Mouse (Mus musculus) cortical plate, adult 2 months (tissue): ENCODE data around the gene Tm9sf1. TPM values are rescaled to one million over a fixed set of nuclear protein-coding genes. Genes with fewer than 3 reads are reported as not detected.

ENCODE experiments used
- H3K27ac ChIP-seq: fragments of 200-500 bp; 2 replicates; pipeline ENCODE4 v1.5.1; 2012; ENCODE audit warnings: low read length, control low read depth, inconsistent platforms; ENCODE audit not compliant: insufficient read depth
- H3K4me1 ChIP-seq: fragments of 200-500 bp; 2 replicates; pipeline ENCODE4 v1.6.1; 2011; ENCODE audit warnings: low read length; ENCODE audit not compliant: control insufficient read depth, insufficient read depth
- H3K4me3 ChIP-seq: fragments of 200-500 bp; 2 replicates; pipeline ENCODE4 v1.5.1; 2011; ENCODE audit warnings: mild to moderate bottlenecking, low read length, control low read depth; ENCODE audit not compliant: insufficient read depth
- CTCF ChIP-seq: fragments of 200-500 bp; IDR thresholded peaks from 2 replicates; pipeline ENCODE4 v1.5.1; 2011; ENCODE audit warnings: mild to moderate bottlenecking, control low read depth, low read length; ENCODE audit not compliant: insufficient read depth; ENCODE audit errors: extremely low read depth
- POLR2A ChIP-seq: fragments of 200-500 bp; IDR thresholded peaks from 2 replicates; pipeline ENCODE4 v1.6.1; 2011; ENCODE audit warnings: mild to moderate bottlenecking, low read length, control low read depth; ENCODE audit not compliant: insufficient read depth; ENCODE audit errors: extremely low read depth
- polyA plus RNA-seq: library from polyadenylated mRNA; depleted of rRNA; stranded (reverse); fragments of >200 nt; gene quantifications from 2 replicates; pipeline ENCODE4 v1.2.3, GENCODE M21; 2012

Tm9sf1 gene
- polyA plus RNA-seq, 1 experiment, result 30.8 TPM

GRCm38 (mm10) chr14:55614565-55615178, 28.9 kb downstream of the Tm9sf1 start:
- H3K27ac ChIP-seq, result no peak overlapping the region
- no peak for TF ChIP-seq CTCF
- TF ChIP-seq POLR2A, result no peak
- H3K4me1 ChIP-seq, result no peaks in the 10 kb centered on the region
- no peak overlapping the region for H3K4me3 ChIP-seq

- no peak overlapping the region for H3K4me3 ChIP-seq
- TF ChIP-seq POLR2A, result no peak
- no peak for TF ChIP-seq CTCF
- no peak overlapping the region for H3K27ac ChIP-seq
- H3K4me1 ChIP-seq, result no peaks in the 10 kb centered on the region
Measured at GRCm38 (mm10) chr14:55613346-55613745, 30.3 kb downstream of the Tm9sf1 start.

- Histone ChIP-seq H3K4me3 (no peak overlapping the region), H3K4me1 (no peaks in the 10 kb centered on the region), H3K27ac (no peak overlapping the region)
- TF ChIP-seq CTCF (no peak), POLR2A (no peak)
Measured at GRCm38 (mm10) chr14:55608339-55608738, 35.3 kb downstream of the Tm9sf1 start.

GRCm38 (mm10) chr14:55605743-55606459, 37.7 kb downstream of the Tm9sf1 start:
- H3K4me3 ChIP-seq, result no peak overlapping the region
- no peak overlapping the region for H3K27ac ChIP-seq
- no peaks in the 10 kb centered on the region for H3K4me1 ChIP-seq
- no peak for TF ChIP-seq CTCF
- no peak for TF ChIP-seq POLR2A

- TF ChIP-seq CTCF, result no peak
- no peak for TF ChIP-seq POLR2A
- H3K4me3 ChIP-seq, result no peak overlapping the region
- no peak overlapping the region for H3K27ac ChIP-seq
- H3K4me1 ChIP-seq, result no peaks in the 10 kb centered on the region
Measured at GRCm38 (mm10) chr14:55604823-55605222, 38.8 kb downstream of the Tm9sf1 start.

- Histone ChIP-seq H3K27ac (no peak overlapping the region), H3K4me3 (0 out of 2 replicates have a peak overlapping the region, but pooled peaks have one; percentile 1), H3K4me1 (no peaks in the 10 kb centered on the region)
- TF ChIP-seq POLR2A, result peak; percentile 31; the same call in 1 of the 2 replicates
- peak; percentile 84 for TF ChIP-seq CTCF
Measured at GRCm38 (mm10) chr14:55603633-55604576, 39.7 kb downstream of the Tm9sf1 start.

GRCm38 (mm10) chr14:55603271-55603632, 40.4 kb downstream of the Tm9sf1 start, which contains the start of gene Irf9:
Irf9 (plus strand) TSS chr14:55603571.
- no peak within 1 kb of the TSS for H3K27ac ChIP-seq
- no peaks in the 10 kb centered on the region for H3K4me1 ChIP-seq
- 0 out of 2 replicates have a peak within 1 kb of the TSS, but pooled peaks have one; percentile 1 for H3K4me3 ChIP-seq
- no peak for TF ChIP-seq CTCF
- no peak for TF ChIP-seq POLR2A

- Histone ChIP-seq H3K4me1 (no peaks in the 10 kb centered on the region), H3K4me3 (no peak overlapping the region)
- TF ChIP-seq POLR2A (no peak), CTCF (no peak)
Measured at GRCm38 (mm10) chr14:55598521-55599390, 44.9 kb downstream of the Tm9sf1 start.

More at GRCm38 (mm10) chr14:55598521-55599390, 44.9 kb downstream of the Tm9sf1 start:
- H3K27ac ChIP-seq, result no peak overlapping the region
